Mouse (Mus musculus): ENCODE data around the gene Rab24. TPM values are rescaled to one million over a fixed set of nuclear protein-coding genes. Genes with fewer than 3 reads are reported as not detected.
A peak's percentile ranks its signal among the peaks of the same experiment; 100 is the strongest.

The Rab24 gene
- polyA plus RNA-seq, 1 experiment from 2014 or later = 94.0 TPM

DNA sequence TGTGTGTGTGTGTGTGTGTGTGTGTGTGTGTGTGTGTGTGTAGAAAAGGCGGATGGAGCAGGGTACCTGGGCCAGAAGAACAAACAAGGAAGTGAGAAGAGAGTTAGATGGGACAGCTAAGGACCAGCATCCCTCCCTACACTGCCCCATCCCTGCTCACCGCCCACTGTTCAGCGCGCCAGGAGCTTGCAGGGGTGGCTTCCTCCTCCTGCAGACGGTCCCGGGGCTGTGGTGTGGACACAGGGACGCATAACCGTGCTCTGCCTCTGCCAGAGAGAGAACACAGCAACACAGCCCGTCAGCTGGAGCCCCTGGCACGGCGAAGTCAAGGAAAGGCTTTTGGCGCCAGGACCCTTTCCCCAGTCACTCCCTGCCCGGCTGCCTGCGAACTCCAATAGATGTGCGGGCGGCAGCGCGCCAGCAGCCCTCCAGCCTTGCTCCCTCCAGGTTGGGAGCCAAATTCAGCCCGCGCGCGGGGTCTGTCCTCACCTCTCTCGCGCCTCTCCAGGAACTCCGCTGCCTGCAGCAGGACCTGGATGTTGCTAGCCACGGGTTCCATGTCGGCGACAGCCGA lies 7.5 kb upstream of the Rab24 start:
- no peak for DNase-seq (ENCODE audit: low read depth, low spot score)
- in situ Hi-C loops (cut with MboI; ENCODE audit: low pct_unique_long_range_greater_than_20kb) = no loop called here
- CTCF ChIA-PET = interaction anchor here (1.5 to 2.7 kb wide), 2 partner anchors 10 to 40 kb away, joined by 3 to 8 read pairs; no protein-coding TSS in a partner anchor
- no peaks in the 10 kb centered on the region for H3K27me3 ChIP-seq
- POLR2A ChIA-PET = interaction anchor here (0.9 kb wide), 2 partner anchors 9 to 185 kb away, joined by 3 to 5 read pairs; partner anchors contain the start of gene Prelid1
- no peak for TF ChIP-seq CTCF (IDR thresholded peaks at IDR 0.05)
- peak; percentile 44 for ATAC-seq

GRCm38 (mm10) chr13:55328641-55329040 lies 6.9 kb upstream of the Rab24 start:
- ATAC-seq = no peak
- no peaks in the 10 kb centered on the region for H3K27me3 ChIP-seq
- no peak for DNase-seq (ENCODE audit: low read depth, low spot score)
- in situ Hi-C loops (cut with MboI; ENCODE audit: low pct_unique_long_range_greater_than_20kb) = no loop called here
- TF ChIP-seq CTCF (IDR thresholded peaks at IDR 0.05) = no peak
- POLR2A ChIA-PET = no interaction called here
- CTCF ChIA-PET = interaction anchor here (1.5 to 2.7 kb wide), 3 partner anchors 11 to 39 kb away, joined by 3 to 11 read pairs (median 8); no protein-coding TSS in a partner anchor

GRCm38 (mm10) chr13:55328171-55328570 lies 6.4 kb upstream of the Rab24 start:
- DNase-seq (ENCODE audit: low read depth, low spot score) (no peak), ATAC-seq (no peak)
- in situ Hi-C loops (cut with MboI; ENCODE audit: low pct_unique_long_range_greater_than_20kb) = no loop called here
- ChIA-PET POLR2A (interaction anchor here (1.0 to 1.3 kb wide), 2 partner anchors 19 to 23 kb away, joined by 3 read pairs; no protein-coding TSS in a partner anchor), CTCF (interaction anchor here (0.6 to 2.7 kb wide), 4 partner anchors 11 to 24 kb away, joined by 3 to 11 read pairs (median 6); no protein-coding TSS in a partner anchor)
- no peak for TF ChIP-seq CTCF (IDR thresholded peaks at IDR 0.05)
- H3K27me3 ChIP-seq = no peaks in the 10 kb centered on the region

DNA sequence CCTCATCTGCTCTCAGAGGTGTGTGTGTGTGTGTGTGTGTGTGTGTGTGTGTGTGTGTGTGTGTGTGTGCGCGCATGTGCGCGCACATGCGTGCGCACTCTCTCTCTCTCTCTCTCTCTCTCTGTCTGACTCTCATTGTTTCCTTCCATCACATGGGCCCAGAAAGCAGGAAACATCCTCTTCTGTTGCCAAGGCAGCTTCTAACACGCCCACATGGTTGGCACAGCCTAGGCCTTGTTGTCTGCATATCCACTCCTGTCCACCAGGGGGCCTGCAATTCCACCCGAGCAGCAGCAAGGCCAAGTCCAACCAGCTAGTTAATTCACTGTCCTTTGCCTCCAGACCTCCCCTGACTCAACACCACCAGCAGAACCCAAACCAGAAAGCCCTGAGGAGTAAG lies 5.9 kb upstream of the Rab24 start:
- DNase-seq (ENCODE audit: low read depth, low spot score) (no peak), ATAC-seq (peak; percentile 55)
- CTCF ChIA-PET = interaction anchor here (0.6 to 2.7 kb wide), 5 partner anchors 10 to 25 kb away, joined by 3 to 11 read pairs (median 4); no protein-coding TSS in a partner anchor
- no peak for TF ChIP-seq CTCF (IDR thresholded peaks at IDR 0.05)
- H3K27me3 ChIP-seq = no peaks in the 10 kb centered on the region
- in situ Hi-C loops (cut with MboI; ENCODE audit: low pct_unique_long_range_greater_than_20kb) = no loop called here
- POLR2A ChIA-PET = interaction anchor here (0.8 to 1.3 kb wide), 3 partner anchors 20 to 1351 kb away, joined by 3 to 4 read pairs (median 3); no protein-coding TSS in a partner anchor

- H3K27me3 ChIP-seq = no peaks in the 10 kb centered on the region
- in situ Hi-C loops (cut with MboI; ENCODE audit: low pct_unique_long_range_greater_than_20kb) = no loop called here
- no peak for TF ChIP-seq CTCF (IDR thresholded peaks at IDR 0.05)
- no peak for ATAC-seq
- POLR2A ChIA-PET = interaction anchor here (0.8 to 1.3 kb wide), 3 partner anchors 20 to 1352 kb away, joined by 3 to 4 read pairs (median 3); no protein-coding TSS in a partner anchor
- CTCF ChIA-PET = interaction anchor here (1.0 to 2.7 kb wide), 4 partner anchors 10 to 21 kb away, joined by 4 to 11 read pairs (median 6); no protein-coding TSS in a partner anchor
- DNase-seq (ENCODE audit: low read depth, low spot score) = no peak
These were observed 5.4 kb upstream of the Rab24 start for GRCm38 (mm10) chr13:55327169-55327568.

DNA sequence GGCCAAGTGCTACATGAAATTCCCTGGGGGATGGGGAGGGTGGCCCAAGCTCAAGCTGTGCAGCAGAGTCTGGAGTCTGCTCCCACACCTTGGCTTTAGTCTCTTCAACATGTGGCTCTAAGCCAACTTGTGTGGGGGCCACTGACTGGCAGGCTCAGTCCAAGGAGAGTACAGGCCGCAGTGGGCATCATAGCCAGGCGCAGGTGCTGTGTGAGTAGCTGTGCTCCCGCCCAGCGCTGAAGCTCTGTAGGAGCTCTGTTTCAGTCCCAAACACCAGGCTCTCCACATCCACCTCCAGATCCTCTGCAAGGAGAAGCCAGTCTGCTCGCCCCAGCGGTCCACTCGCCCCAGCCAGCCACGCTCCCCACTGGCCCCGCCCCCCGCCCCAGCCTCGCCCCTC lies 3.9 kb upstream of the Rab24 start:
- no peaks in the 10 kb centered on the region for H3K27me3 ChIP-seq
- in situ Hi-C loops (cut with MboI; ENCODE audit: low pct_unique_long_range_greater_than_20kb) = no loop called here
- no peak for TF ChIP-seq CTCF (IDR thresholded peaks at IDR 0.05)
- CTCF ChIA-PET = no interaction called here
- no peak for DNase-seq (ENCODE audit: low read depth, low spot score)
- POLR2A ChIA-PET = no interaction called here
- ATAC-seq = no peak

GRCm38 (mm10) chr13:55322130-55322825 lies 532 bp upstream of the Rab24 start:
- no peaks in the 10 kb centered on the region for H3K27me3 ChIP-seq
- no peak for TF ChIP-seq CTCF (IDR thresholded peaks at IDR 0.05)
- in situ Hi-C loops (cut with MboI; ENCODE audit: low pct_unique_long_range_greater_than_20kb) = no loop called here
- ATAC-seq = peak; percentile 44
- POLR2A ChIA-PET = no interaction called here
- CTCF ChIA-PET = interaction anchor here (1.1 to 1.3 kb wide), 2 partner anchors 13 to 15 kb away, joined by 3 read pairs; no protein-coding TSS in a partner anchor
- no peak for DNase-seq (ENCODE audit: low read depth, low spot score)

DNA sequence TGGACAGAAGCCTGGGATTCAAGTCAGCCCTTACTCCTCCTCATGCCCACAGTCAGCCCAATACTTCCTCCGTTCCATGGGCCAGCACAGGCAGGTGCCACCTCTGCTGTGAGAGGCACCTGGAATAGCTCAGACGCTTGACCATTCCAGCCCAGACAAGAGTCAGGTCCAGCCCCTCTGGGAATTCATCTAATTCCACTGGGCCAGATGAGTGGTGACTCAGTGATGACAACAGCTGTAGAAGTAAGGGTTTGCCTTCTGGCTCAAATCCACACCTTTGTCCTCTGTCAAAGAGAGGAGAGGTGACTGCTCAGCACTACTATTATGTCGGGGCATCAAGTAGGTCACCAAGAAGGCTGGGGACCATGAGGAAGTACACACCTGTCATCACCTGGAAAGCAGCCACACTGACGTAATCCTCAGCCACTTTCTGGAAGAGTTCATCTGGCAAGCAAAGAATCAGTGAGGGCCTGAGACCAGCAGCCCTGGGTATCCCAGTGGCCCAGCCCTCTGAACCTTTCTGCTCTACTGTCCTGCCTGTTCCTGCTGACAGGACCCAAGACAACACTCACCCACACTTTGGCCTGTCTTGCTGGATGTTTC lies 1.7 kb downstream of the Rab24 start, which contains the start of gene Prelid1:
Gene Prelid1 (plus strand): TSS at position 570 of the 603 bp plus-strand sequence.
- H3K27me3 ChIP-seq = no peaks in the 10 kb centered on the region
- DNase-seq (ENCODE audit: low read depth, low spot score) = no peak
- in situ Hi-C loops (cut with MboI; ENCODE audit: low pct_unique_long_range_greater_than_20kb) = no loop called here
- no peak for ATAC-seq
- ChIA-PET CTCF (interaction anchor here (1.0 to 1.1 kb wide), 2 partner anchors 9 to 13 kb away, joined by 3 read pairs; no protein-coding TSS in a partner anchor), POLR2A (interaction anchor here (0.7 to 0.8 kb wide), 2 partner anchors 10 to 25 kb away, joined by 3 read pairs; partner anchors contain the start of gene Mxd3)
- TF ChIP-seq CTCF (IDR thresholded peaks at IDR 0.05) = no peak

- CTCF ChIA-PET = interaction anchor here (1.2 to 3.8 kb wide), 2 partner anchors 9 to 23 kb away, joined by 3 to 11 read pairs; no protein-coding TSS in a partner anchor
- H3K27me3 ChIP-seq = no peaks in the 10 kb centered on the region
- POLR2A ChIA-PET = no interaction called here
- DNase-seq (ENCODE audit: low read depth, low spot score) (no peak), ATAC-seq (no peak)
- no peak for TF ChIP-seq CTCF (IDR thresholded peaks at IDR 0.05)
- in situ Hi-C loops (cut with MboI; ENCODE audit: low pct_unique_long_range_greater_than_20kb) = no loop called here
These were observed 3.4 kb downstream of the Rab24 start for GRCm38 (mm10) chr13:55318351-55318750.

DNA sequence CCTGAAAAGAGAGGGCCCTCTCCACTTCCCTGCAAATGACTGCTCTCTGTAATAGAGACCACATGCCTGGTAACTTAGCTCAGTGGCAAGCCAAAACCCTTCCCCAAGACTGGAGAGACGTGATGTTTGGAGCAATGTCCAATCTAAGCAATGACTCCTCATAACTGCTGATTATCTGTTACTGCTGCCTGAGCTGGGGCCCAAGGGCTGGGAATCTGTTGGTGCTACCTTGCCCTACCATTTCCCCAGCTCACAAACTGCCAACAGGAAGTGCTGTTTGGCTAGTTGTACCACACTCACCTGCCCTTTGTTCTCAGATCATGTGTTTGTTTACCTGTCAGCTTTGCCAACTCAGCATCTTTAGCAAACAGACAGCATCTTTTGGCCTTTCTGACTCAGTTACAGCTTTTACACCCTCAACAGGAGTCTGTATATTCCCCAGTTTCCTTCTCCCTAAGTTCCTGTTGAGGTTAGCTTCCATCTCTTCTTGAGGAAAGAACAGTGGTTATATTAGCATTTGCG lies 6.8 kb downstream of the Rab24 start:
- in situ Hi-C loops (cut with MboI; ENCODE audit: low pct_unique_long_range_greater_than_20kb) = no loop called here
- H3K27me3 ChIP-seq = no peaks in the 10 kb centered on the region
- ATAC-seq (no peak), DNase-seq (ENCODE audit: low read depth, low spot score) (no peak)
- ChIA-PET CTCF (interaction anchor here (2.0 kb wide), 1 partner anchor 9 kb away, joined by 9 read pairs; no protein-coding TSS in a partner anchor), POLR2A (no interaction called here)
- no peak for TF ChIP-seq CTCF (IDR thresholded peaks at IDR 0.05)
